Mouse (Mus musculus): ENCODE data around the gene Pygb.

- TF ChIP-seq CTCF (IDR thresholded peaks at IDR 0.05; ENCODE audit: control insufficient read depth, insufficient read depth, insufficient read length), result no peak
- no peak for TF ChIP-seq MAX (IDR thresholded peaks at IDR 0.05)
- no peak for TF ChIP-seq CEBPB (IDR thresholded peaks at IDR 0.05; ENCODE audit: low read depth)
- no peak for TF ChIP-seq MYOG (IDR thresholded peaks at IDR 0.05; ENCODE audit: control insufficient read depth, extremely low read depth, insufficient read length)
- no peak for TF ChIP-seq USF1 (IDR thresholded peaks at IDR 0.05; ENCODE audit: low read depth)
- no peak for TF ChIP-seq MYOD1 (IDR thresholded peaks at IDR 0.05; ENCODE audit: control insufficient read depth, insufficient read length, low read depth)
- TF ChIP-seq FOSL1 (IDR thresholded peaks at IDR 0.05; ENCODE audit: insufficient read depth, low read length, poor library complexity, severe bottlenecking), result no peak
Measured at GRCm38 (mm10) chr2:150844798-150845197, 58.3 kb downstream of the Pygb start.
